Comparison of ENCODE assay signal across 18 mouse cellular contexts in genomic region chr14:47527833-47528232, GRCm38 (mm10). TPM values are rescaled to one million over a fixed set of nuclear protein-coding genes. Genes with fewer than 3 reads are reported as not detected.
DNase-seq lines count a peak whose midpoint lies in the region; ATAC-seq and TF ChIP-seq lines count a peak whose summit lies in the region.
"Had no signal": no experiment of that assay in that cellular context is flagged by ENCODE, and none has a peak within 500 bp of the region (broad histone marks: within the 10 kb centered on the region; RNA-seq: fewer than 3 reads in every experiment).

No protein-coding gene starts in this region.

- no peaks in the 10 kb centered on the region for H3K27me3 ChIP-seq in heart, embryonic 12.5 days (replicated peaks)
- no peaks in the 10 kb centered on the region for H3K27me3 ChIP-seq in liver, embryonic 11.5 days (replicated peaks; ENCODE audit: control insufficient read depth, insufficient read depth, low read length)
- H3K27me3 ChIP-seq: forebrain, embryonic 12.5 days; heart, embryonic 15.5 days; limb, embryonic 13.5 days had no signal

- WGBS in heart, embryonic 12.5 days = 17% methylated on average over 2 of the region's 2 CpGs
- WGBS in liver, embryonic 11.5 days = 34% methylated on average over 2 of the region's 2 CpGs

- TF ChIP-seq CTCF in cortical plate, adult 2 months (IDR thresholded peaks at IDR 0.05; ENCODE audit: extremely low read depth, insufficient read depth, low read length) = no peak

- peaks cover 28% of the 10 kb centered on the region for H3K36me3 ChIP-seq in heart, embryonic 12.5 days
- H3K36me3 ChIP-seq in liver, embryonic 11.5 days (ENCODE audit: control insufficient read depth, insufficient read depth, low read length) = peaks cover 2% of the 10 kb centered on the region; the same call in 1 of the 2 replicates

- H3K4me3 ChIP-seq in heart, embryonic 12.5 days = no peak overlapping the region
- H3K4me3 ChIP-seq in cortical plate, adult 2 months (ENCODE audit: insufficient read depth, low read length) = no peak overlapping the region
- H3K4me3 ChIP-seq in liver, embryonic 11.5 days (ENCODE audit: low read depth, low read length) = no peak overlapping the region
- H3K4me3 ChIP-seq: forebrain, embryonic 12.5 days; heart, embryonic 15.5 days; limb, embryonic 13.5 days had no signal

- H3K4me2 ChIP-seq in heart, embryonic 12.5 days = no peak overlapping the region
- peak overlapping the region; percentile 30 for H3K4me2 ChIP-seq in liver, embryonic 11.5 days
- H3K4me2 ChIP-seq: forebrain, embryonic 12.5 days; heart, embryonic 15.5 days; limb, embryonic 13.5 days had no signal

- intact Hi-C loops in heart, postnatal 25 days (cut with DNase I) = loop anchor here (2.0 kb wide), 1 partner anchor 55 kb away; no protein-coding TSS in a partner anchor

- DNase-seq in heart, postnatal 25 days (ENCODE audit: low spot score) = no peak
- no peak for DNase-seq in liver, embryonic 11.5 days (ENCODE audit: low spot score)
- DNase-seq in frontal cortex, postnatal 10 days (ENCODE audit: low spot score in 2 of 2) = no peak
- DNase-seq in layer of hippocampus, adult 11-12 months (ENCODE audit: low spot score) = no peak
- DNase-seq: adrenal gland, postnatal 10 days; cerebellum, adult 18-20 months; gastrocnemius, postnatal 36 days; kidney, postnatal 10 days; layer of hippocampus, adult 9-11 months; spleen, adult 18-20 months; thymus, postnatal 25 days had no signal

- H3K9ac ChIP-seq in heart, embryonic 12.5 days = no peak overlapping the region
- H3K9ac ChIP-seq in liver, embryonic 11.5 days (ENCODE audit: low read depth, low read length) = no peak overlapping the region
- H3K9ac ChIP-seq: forebrain, embryonic 12.5 days; heart, embryonic 15.5 days; limb, embryonic 13.5 days had no signal

- no peak overlapping the region for H3K27ac ChIP-seq in heart, embryonic 12.5 days (ENCODE audit: poor library complexity, severe bottlenecking)
- H3K27ac ChIP-seq in cortical plate, adult 2 months (ENCODE audit: insufficient read depth, low read length) = peak overlapping the region; percentile 45; the same call in 1 of the 2 replicates
- peak overlapping the region; percentile 64 for H3K27ac ChIP-seq in liver, embryonic 11.5 days (ENCODE audit: low read depth, low read length)
- H3K27ac ChIP-seq: forebrain, embryonic 12.5 days; heart, embryonic 15.5 days; limb, embryonic 13.5 days had no signal

- H3K9me3 ChIP-seq in heart, embryonic 12.5 days (replicated peaks) = no peaks in the 10 kb centered on the region
- no peaks in the 10 kb centered on the region for H3K9me3 ChIP-seq in liver, embryonic 11.5 days (ENCODE audit: control insufficient read depth, low read length)
- H3K9me3 ChIP-seq: forebrain, embryonic 12.5 days; heart, embryonic 15.5 days; limb, embryonic 13.5 days had no signal

- no peak for TF ChIP-seq POLR2A in cortical plate, adult 2 months (IDR thresholded peaks at IDR 0.05; ENCODE audit: extremely low read depth, insufficient read depth, low read length)

- peak; percentile 84 for ATAC-seq in heart, embryonic 12.5 days (ENCODE audit: insufficient number of reproducible peaks, low FRiP score)
- ATAC-seq in liver, embryonic 11.5 days (replicated peaks; ENCODE audit: low FRiP score) = peak; percentile 87
- ATAC-seq in megakaryocyte-erythroid progenitor cell, adult 5-6 weeks (replicated peaks; ENCODE audit: low FRiP score, low TSS enrichment, poor library complexity, severe bottlenecking) = peak; percentile 77
- ATAC-seq: midbrain, embryonic 16.5 days had no signal

- H3K4me1 ChIP-seq in heart, embryonic 12.5 days (replicated peaks) = peaks cover 21% of the 10 kb centered on the region
- peaks cover 12% of the 10 kb centered on the region for H3K4me1 ChIP-seq in cortical plate, adult 2 months (ENCODE audit: control insufficient read depth, insufficient read depth, low read length)
- peaks cover 38% of the 10 kb centered on the region for H3K4me1 ChIP-seq in liver, embryonic 11.5 days (replicated peaks; ENCODE audit: control insufficient read depth, insufficient read depth, low read length)
- H3K4me1 ChIP-seq: forebrain, embryonic 12.5 days; limb, embryonic 13.5 days had no signal

RNA-seq across cellular contexts. Expression of gene Atg14, which starts 42.6 kb away (rescaled TPM):
- 12.3 TPM in 2 replicates for polyA plus RNA-seq in heart, embryonic 12.5 days (2016; fragmentation: Nextera tagmentation; extraction: Ambion mirVana)
- 10 to 100 TPM; 10.1 TPM for total RNA-seq in heart, postnatal 25 days (2021)
- polyA plus RNA-seq in cortical plate, adult 2 months (2012; rRNA removed) = 14.2 and 15.0 TPM in 2 replicates
- polyA plus RNA-seq in liver, embryonic 11.5 days (2014; fragmentation: Nextera tagmentation; extraction: Ambion mirVana) = 9.8 and 10.2 TPM in 2 replicates
- 6.1 and 8.4 TPM in 2 replicates for total RNA-seq in megakaryocyte-erythroid progenitor cell, adult 5-6 weeks (2014; fragmentation: Nextera tagmentation)
- total RNA-seq in megakaryocyte-erythroid progenitor cell, adult 5-6 weeks (2017) = 5.7 and 17.3 TPM in 2 replicates
